Mouse (Mus musculus) olfactory bulb, adult 2 months (tissue): ENCODE results near the gene Nav2. TPM values are rescaled to one million over a fixed set of nuclear protein-coding genes. Genes with fewer than 3 reads are reported as not detected.

ENCODE experiments used
- H3K27ac ChIP-seq: fragments of 200-500 bp; 2 replicates; pipeline ENCODE4 v1.5.1; 2012; ENCODE audit warnings: low read depth, low read length; ENCODE audit not compliant: insufficient read depth
- H3K4me1 ChIP-seq: fragments of 200-500 bp; 2 replicates; pipeline ENCODE4 v1.6.1; 2012; ENCODE audit warnings: low read length; ENCODE audit not compliant: control insufficient read depth, insufficient read depth
- H3K4me3 ChIP-seq: fragments of 200-500 bp; 2 replicates; pipeline ENCODE4 v1.5.1; 2012; ENCODE audit warnings: mild to moderate bottlenecking, low read depth, low read length, moderate library complexity; ENCODE audit not compliant: insufficient read depth
- CTCF ChIP-seq: fragments of 200-500 bp; IDR thresholded peaks from 2 replicates; pipeline ENCODE4 v1.5.1; 2012; ENCODE audit warnings: low read depth, mild to moderate bottlenecking, low read length, moderate library complexity; ENCODE audit not compliant: insufficient read depth
- POLR2A ChIP-seq: fragments of 200-500 bp; IDR thresholded peaks from 2 replicates; pipeline ENCODE4 v1.6.1; 2012; ENCODE audit warnings: mild to moderate bottlenecking, low read depth, low read length, moderate library complexity; ENCODE audit not compliant: insufficient read depth
- WGBS: fragments of 180-500 bp; shearing (Covaris S2); methylation state at CpG from one replicate; pipeline ENCODE4 v1.1.7; 2018; 5-methylcytosine and 5-hydroxymethylcytosine counted together
- polyA plus RNA-seq: library from polyadenylated mRNA; stranded (reverse); fragments of >200 nt; gene quantifications from 2 replicates; pipeline ENCODE4 v1.2.4, GENCODE M21; 2012; ENCODE audit warnings: low replicate concordance; ENCODE audit not compliant: missing spikeins, insufficient read depth, insufficient read length

Gene Nav2
- polyA plus RNA-seq, 1 experiment, result 57.3 TPM

DNA sequence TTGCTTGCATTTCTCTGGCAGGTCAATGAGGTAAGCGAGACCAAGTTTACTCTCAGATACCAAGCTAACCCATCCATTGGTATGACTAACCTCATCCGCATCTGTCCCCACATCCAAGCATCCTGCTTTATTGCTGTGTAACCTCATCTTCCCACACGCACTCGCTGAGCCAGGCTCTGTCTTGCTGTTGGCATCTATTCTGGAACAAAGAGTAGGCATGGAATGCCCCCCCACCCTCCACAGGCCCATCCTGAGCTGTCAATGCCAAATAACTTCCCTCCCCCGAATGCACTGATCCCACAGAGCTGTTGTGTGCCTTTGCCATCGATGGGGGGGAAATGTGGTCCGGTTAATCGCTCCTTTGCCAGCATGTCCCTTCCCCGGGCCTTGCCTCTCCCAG is 666.7 kb downstream of the Nav2 start:
- no peak overlapping the region for H3K4me3 ChIP-seq
- 47% methylated on average over 9 of the region's 9 CpGs for WGBS
- TF ChIP-seq CTCF, result no peak
- H3K4me1 ChIP-seq, result peaks cover 19% of the 10 kb centered on the region
- no peak overlapping the region for H3K27ac ChIP-seq

DNA sequence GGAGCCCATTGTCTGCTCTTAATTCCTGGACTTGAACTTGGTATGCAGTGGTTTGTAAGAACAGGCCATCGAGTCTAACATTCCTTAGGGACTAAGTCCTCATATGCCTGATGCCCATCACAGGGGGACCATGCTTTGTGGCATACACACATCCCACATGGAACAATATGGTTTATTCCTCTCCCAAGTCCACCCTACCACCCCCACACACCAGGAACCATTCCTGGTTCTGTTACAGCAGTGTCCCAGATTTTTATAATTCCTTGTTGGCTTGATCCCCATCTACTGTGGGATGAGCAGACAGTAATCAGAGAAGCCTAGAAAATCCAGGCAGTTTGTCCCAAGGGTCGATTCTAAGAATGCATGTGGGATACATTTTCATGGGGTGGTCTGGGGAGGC is 668.6 kb downstream of the Nav2 start:
- 82% methylated on average over 2 of the region's 2 CpGs for WGBS
- TF ChIP-seq CTCF, result no peak
- no peak for TF ChIP-seq POLR2A
- H3K27ac ChIP-seq, result no peak overlapping the region
- no peak overlapping the region for H3K4me3 ChIP-seq
- peaks cover 19% of the 10 kb centered on the region for H3K4me1 ChIP-seq

DNA sequence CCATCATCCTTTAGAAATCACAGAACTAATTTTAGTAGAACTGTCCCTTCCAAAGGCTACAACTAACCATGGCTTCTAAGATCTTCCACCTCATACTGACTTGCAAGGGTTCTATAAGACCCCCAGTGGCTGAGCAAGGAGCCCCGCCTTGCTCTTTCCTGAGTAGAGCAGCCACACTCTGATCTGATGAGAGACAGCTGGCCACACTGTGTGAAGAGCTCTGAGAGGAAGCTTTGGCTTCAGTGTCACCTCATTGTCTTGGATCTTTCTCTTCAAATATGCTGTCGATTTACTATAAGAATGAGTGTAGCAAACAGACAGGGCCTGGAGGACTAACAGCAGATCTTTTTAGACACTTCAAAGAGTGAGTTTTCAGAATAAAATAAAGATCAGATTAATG is 673.4 kb downstream of the Nav2 start:
- 92% methylated on average over 2 of the region's 2 CpGs for WGBS
- no peak for TF ChIP-seq POLR2A
- H3K4me1 ChIP-seq, result peaks cover 7% of the 10 kb centered on the region
- H3K27ac ChIP-seq, result no peak overlapping the region
- no peak overlapping the region for H3K4me3 ChIP-seq

DNA sequence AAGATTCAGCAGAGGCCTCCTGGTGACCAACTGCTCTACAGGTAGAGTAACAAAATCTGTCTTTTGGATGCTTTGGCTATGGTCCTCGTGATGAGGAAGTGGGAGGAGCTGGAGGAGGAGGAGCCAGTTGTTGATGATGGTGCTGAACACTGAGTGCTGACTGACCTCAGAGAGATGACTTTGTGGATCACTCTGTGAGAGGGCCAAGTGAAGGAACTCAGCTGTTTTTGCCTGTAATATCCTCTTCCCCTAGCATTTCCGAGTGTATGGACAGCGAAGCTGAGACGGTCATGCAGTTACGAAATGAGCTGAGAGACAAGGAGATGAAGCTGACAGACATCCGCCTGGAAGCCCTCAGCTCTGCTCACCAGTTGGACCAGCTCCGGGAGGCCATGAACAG is 674.0 kb downstream of the Nav2 start:
- H3K4me3 ChIP-seq, result no peak overlapping the region
- H3K4me1 ChIP-seq, result peaks cover 7% of the 10 kb centered on the region
- TF ChIP-seq CTCF (no peak), POLR2A (no peak)
- no peak overlapping the region for H3K27ac ChIP-seq
- 86% methylated on average over 7 of the region's 7 CpGs for WGBS

DNA sequence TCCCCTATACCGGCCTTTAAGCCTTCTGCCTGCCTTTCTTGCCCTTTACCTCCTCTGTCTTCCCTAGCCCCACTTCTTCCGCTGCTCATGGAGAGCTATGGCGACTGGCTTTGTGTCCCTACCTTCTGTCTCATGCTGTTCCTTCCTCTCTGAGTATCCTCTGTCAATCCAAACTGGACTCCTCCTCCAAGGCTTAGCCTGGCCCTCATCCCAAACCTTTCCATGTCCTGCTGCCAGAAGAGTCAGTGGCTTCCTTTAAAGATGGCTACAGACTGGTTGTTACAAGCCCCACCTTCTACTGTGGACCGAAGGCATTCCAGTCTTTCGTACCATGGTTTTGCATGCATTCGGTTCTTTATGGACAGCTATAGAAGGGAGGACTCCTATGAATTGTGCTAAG is 674.7 kb downstream of the Nav2 start:
- no peak overlapping the region for H3K27ac ChIP-seq
- H3K4me1 ChIP-seq, result peaks cover 7% of the 10 kb centered on the region
- TF ChIP-seq CTCF, result no peak
- TF ChIP-seq POLR2A, result no peak
- 91% methylated on average over 6 of the region's 6 CpGs for WGBS
- no peak overlapping the region for H3K4me3 ChIP-seq

DNA sequence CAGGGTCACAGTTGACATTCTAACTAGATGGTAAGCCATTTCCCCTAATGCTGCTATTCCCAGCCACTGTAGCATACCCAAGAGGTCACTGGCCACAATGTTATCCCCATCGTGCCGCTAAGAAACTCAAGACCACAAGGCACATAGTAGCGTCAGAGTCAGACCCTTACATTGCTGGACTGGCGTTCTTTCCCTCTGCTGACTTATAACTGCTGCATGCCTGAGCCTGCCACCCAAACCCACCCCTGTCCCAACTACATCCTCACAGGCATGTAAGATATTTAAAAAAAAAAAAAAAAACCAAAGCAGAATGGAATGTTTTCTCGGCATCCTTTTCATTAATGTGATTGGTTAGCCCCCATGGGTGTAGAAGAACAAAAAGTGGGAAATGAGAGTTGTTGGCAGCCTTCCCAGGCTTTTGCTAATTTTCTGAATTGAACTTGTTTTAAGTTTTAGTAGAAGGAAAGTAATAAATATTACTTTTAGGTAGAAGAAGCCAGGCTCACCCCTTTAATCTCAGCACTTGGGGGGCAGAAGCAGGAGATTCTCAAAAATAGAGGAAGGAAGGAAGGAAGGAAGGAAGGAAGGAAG is 678.1 kb downstream of the Nav2 start:
- Histone ChIP-seq H3K4me3 (no peak overlapping the region), H3K4me1 (no peaks in the 10 kb centered on the region)
- WGBS, result 52% methylated on average over 5 of the region's 5 CpGs

DNA sequence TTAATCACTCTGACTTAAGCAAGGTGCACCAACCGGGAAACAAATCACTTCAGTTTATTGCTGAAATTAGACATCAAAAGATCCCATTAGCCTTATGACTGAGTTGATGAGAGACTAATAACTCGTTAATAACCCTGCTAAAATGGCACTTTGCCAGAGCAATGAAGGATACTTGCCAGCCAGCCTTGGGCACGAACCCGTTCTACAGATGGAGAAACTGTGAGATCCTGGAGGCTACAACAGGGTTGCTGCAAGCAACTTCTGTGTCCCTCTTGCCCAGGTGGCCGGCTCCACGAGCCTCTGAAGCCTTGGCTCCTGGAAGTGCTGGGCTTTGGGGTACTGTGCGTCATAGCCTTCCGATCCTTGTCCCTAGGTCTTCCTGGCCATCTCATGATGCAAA is 681.1 kb downstream of the Nav2 start:
- 79% methylated on average over 8 of the region's 8 CpGs for WGBS
- no peak for TF ChIP-seq CTCF
- no peak overlapping the region for H3K4me3 ChIP-seq
- no peaks in the 10 kb centered on the region for H3K4me1 ChIP-seq
- no peak overlapping the region for H3K27ac ChIP-seq

More for the DNA sequence above, 678.1 kb downstream of the Nav2 start:
- H3K27ac ChIP-seq, result no peak overlapping the region
- TF ChIP-seq POLR2A, result no peak
- no peak for TF ChIP-seq CTCF

DNA sequence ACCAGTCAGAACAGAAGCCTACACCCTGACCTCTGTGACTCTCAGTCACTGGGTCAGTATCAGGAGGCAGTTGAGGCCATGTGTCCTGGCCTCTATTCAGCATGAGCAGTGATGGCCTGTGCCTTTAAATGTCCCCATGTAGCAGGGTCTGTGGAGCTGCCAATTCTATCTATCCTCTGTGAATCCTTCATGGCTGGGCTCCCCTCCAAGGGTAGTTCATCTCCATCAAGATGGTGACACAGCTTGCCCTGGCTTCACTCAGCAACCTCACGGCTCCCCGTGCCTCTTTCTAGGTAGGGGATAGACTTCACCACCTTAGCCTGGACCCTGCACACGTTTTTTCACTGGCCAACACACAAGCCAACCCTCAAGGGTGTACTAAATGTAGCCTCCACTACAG is 689.3 kb downstream of the Nav2 start:
- H3K27ac ChIP-seq, result no peak overlapping the region
- H3K4me3 ChIP-seq, result no peak overlapping the region
- TF ChIP-seq CTCF (no peak), POLR2A (no peak)
- H3K4me1 ChIP-seq, result peaks cover 4% of the 10 kb centered on the region; the same call in 1 of the 2 replicates
- 63% methylated on average over 3 of the region's 3 CpGs for WGBS

DNA sequence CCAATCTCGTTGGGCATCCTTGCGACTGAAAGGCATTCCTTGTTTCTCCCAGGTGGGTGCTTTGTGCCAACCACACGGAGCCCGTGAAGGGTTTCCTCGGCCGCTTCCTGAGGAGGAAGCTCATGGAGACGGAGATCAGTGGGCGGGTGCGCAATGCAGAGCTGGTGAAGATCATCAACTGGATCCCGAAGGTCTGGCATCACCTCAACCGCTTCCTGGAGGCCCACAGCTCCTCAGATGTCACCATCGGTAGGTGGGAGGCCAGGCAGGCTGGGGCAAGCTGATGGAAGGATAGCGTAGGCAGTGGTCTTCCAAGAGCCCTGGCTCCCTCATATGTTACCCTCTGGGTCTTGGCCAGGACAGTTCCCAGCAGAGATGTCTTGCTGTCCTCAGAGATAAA is 689.7 kb downstream of the Nav2 start:
- WGBS, result 82% methylated on average over 13 of the region's 13 CpGs
- no peak overlapping the region for H3K27ac ChIP-seq
- TF ChIP-seq CTCF (no peak), POLR2A (no peak)
- peaks cover 4% of the 10 kb centered on the region; the same call in 1 of the 2 replicates for H3K4me1 ChIP-seq
- no peak overlapping the region for H3K4me3 ChIP-seq

DNA sequence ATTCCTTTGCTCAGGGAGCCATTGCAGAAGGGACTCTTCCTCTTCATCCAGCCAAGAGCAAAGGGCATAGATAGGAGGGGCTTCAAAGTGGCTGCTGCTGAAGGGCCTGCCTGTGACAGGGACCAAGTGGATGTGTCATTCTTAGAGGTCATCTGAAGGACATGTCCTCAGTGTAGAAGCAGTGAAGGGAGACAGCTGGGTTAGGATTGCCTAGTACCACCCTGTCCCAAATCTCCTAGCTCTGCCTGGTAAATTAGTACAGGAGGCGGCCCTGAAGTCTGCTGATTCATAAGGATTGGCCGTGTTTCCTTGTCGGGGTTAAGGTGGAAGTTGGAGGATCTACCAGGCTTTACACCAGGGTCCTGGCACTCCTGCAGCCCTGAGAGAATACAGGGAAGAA is 691.4 kb downstream of the Nav2 start:
- Histone ChIP-seq H3K4me1 (peaks cover 4% of the 10 kb centered on the region; the same call in 1 of the 2 replicates), H3K27ac (no peak overlapping the region), H3K4me3 (no peak overlapping the region)
- TF ChIP-seq POLR2A (no peak), CTCF (no peak)
- 60% methylated on average over 3 of the region's 3 CpGs for WGBS
